Mouse (Mus musculus) ovary, postnatal 10 days (tissue): ENCODE data around the gene Usp32.

Source experiments
- DNase-seq: peaks from one replicate; pipeline ENCODE4 v3.0.0; 2022; ENCODE audit warnings: low spot score

Usp32 gene

GRCm38 (mm10) chr11:85123267-85123992 is 16.5 kb downstream of the Usp32 start:
- DNase-seq, result no peak

GRCm38 (mm10) chr11:85122073-85122472 is 17.9 kb downstream of the Usp32 start:
- DNase-seq, result no peak

DNA sequence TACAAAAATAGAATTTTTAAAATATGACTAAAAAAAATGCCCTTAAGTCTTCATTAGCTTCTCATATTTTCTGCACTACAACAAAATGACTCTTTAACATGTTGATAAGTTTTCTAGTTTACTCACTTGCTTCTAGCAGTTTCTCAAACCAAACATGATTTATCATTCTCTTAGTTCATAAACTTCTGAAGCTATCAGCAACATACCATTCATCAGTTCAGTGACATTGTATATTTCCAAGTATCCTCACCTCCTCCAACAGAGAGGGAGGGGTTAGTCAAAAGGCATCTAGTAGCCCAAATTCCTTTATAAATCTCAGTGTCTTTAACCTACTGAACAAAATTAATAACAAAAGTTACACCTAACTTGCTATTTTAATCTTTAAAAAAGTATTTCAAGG is 22.8 kb downstream of the Usp32 start:
- no peak for DNase-seq

DNA sequence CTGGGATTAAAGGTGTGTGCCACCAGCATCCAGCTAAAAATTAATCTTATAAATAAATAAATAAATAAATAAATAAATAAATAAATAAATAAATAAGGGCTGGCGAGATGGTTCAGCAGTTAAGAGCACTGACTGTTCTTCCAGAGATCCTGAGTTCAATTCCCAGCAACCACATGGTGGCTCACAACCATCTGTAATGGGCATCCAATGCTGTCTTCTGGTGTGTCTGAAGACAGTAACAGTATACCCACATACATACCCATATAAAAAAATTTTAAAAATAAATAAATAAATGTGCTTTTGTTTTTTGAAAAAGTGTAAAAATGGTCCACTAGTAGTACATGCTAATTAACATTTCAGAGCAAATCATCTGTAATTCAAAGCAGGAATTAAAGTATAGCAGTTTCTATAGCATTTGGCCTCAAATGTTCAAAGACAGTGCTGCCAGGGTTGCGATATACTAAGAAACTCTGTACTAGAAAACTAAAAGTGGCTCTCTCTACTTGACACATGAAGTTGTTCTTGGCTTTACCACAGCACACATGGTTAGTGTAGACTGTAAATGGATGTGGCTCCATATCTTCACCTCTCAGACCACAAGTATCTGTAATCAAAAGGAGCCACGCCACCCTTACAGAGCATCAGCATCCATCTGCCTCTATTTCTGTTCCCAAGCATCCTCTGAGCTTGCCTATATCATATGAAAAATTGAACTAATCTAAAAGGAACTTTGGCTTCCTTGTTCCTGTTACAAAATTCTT is 23.7 kb downstream of the Usp32 start:
- DNase-seq, result no peak

- no peak for DNase-seq
Measured at GRCm38 (mm10) chr11:85109957-85110356, 30.0 kb downstream of the Usp32 start.

DNA sequence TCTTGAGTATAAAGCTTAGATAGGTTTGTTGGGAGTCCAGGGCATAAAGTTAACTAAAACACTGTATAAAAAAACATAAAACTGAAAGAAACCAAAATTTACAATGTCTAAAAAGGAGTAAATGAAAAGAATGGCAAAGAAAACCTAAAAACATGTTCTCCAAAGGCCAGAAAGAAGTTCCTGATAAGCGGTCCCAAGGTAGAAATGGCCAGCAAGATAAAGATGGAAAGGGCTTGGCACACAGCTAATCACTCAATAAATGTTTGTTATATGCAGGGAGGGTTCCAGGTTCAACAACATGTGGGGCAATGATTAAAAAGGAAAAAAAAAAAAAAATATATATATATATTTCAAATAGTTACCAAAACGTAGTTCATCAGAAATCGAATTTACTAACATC is 32.7 kb downstream of the Usp32 start:
- no peak for DNase-seq

DNA sequence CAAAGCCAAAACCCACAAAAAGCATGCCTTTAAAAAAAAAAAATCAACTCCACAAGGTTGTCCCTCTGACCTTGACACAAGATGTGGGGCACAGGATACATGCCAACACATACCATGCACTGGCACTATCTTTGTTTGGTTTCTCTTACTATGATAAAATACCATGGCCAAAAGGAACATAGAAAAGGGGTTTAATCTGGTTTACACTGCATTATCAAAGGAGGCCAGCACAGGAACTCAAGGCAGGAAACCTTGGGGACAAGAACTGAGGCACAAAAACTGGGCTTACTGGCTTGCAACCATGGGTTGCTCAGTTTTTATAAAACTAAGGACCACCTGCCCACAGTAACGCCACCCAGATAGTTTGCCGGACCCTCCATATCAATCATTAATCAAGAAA is 34.1 kb downstream of the Usp32 start:
- DNase-seq, result no peak

DNA sequence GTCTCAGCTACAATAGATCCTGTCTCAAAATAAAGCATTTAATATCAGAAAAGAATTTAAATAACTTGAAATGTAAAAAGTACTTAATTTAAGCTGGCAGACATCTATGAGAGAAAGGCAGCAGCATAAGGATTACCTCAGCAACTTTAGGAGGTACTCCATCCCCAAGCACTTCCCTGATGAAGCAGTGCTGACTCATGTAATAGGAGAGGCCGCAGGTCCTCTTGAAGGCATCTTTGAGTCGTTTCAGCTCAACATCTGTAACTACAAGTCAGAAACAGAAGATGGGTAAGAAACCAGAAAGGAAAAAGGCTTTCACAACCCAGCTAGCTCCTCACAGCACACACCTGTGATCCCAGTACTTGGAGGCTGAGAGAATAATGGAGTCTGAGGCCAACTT is 36.2 kb downstream of the Usp32 start:
- no peak for DNase-seq

- no peak for DNase-seq
Measured at GRCm38 (mm10) chr11:85095116-85095515, 44.8 kb downstream of the Usp32 start.

- no peak for DNase-seq
Measured at GRCm38 (mm10) chr11:85086253-85086652, 53.7 kb downstream of the Usp32 start.

- no peak for DNase-seq
Measured at GRCm38 (mm10) chr11:85067871-85068270, 72.1 kb downstream of the Usp32 start.

DNA sequence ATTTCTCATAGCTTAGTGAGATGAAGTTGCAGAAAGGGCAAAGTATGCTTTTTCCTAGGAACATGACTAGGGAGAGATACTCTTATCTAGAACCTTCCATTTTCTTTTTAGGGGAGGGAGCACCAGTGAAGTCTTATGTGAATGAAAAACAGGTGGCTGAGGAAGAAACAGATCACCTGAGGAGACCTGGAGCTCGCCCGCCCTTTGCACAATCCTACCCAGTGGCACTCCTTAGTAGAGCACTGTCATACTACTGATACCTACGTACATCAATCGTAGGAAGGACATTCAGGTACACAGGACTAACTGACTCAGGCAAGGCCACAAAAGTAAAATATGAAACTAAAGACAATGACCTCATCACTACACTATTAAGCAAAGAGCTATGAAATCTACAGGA is 81.4 kb downstream of the Usp32 start:
- no peak for DNase-seq

GRCm38 (mm10) chr11:85057544-85057943 is 82.4 kb downstream of the Usp32 start:
- DNase-seq, result no peak

DNA sequence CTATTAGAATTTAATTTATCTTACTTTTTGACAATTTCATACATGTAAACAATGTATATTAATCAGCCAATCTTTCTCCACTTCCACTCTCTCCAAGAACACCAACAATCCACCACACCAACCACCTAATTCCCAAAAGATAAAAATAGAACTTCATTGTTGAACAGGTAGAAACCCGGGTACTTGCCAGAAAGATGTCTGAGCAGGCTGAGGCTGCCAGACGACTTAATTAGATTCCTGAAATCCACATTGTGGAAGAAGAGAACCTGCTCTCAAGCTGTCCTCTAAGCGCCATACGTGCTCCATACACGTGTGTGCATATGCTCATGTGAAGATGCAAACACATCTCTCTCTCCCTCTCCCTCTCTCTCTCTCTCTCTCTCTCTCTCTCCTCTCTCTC is 83.1 kb downstream of the Usp32 start:
- no peak for DNase-seq

DNA sequence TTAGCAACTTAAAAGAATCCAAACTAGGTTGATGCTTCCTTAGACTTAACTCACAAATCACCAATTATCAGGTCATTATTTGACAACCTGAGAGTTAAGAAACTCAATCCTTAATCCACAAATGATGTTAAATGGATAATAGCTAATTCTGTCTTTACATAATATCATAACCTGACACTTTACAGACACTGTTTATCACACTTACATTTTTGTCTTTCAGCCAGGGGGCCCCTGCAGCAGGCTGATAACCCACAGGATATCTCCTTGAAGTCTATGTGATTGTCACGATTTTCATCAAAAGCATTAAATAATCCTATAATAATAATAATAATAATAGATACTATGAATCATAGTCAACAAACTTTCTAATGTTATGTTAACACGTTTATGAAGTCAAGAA is 84.4 kb downstream of the Usp32 start:
- no peak for DNase-seq

GRCm38 (mm10) chr11:85039256-85039655 is 100.7 kb downstream of the Usp32 start:
- DNase-seq, result no peak

GRCm38 (mm10) chr11:85013121-85013520 is 126.8 kb downstream of the Usp32 start:
- no peak for DNase-seq

DNA sequence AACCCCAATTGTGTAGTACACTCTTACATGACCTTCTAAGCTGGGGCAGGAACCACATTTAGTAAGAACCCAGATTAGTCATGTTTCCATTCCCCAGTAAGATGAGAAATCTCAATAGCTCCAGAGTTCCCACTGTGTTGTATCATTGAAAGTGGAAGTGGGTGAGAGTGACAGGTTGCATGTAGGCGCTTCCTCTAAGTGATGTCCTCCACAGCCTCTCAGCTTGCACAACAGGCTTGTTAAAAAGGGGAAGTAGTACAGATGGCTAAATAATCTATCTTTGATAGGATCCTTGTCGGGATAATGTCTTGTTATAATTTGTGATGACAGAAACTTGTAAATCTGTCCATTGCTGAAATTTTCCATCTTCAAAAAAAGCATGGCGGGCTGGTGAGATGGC is 136.4 kb downstream of the Usp32 start:
- DNase-seq, result no peak

DNA sequence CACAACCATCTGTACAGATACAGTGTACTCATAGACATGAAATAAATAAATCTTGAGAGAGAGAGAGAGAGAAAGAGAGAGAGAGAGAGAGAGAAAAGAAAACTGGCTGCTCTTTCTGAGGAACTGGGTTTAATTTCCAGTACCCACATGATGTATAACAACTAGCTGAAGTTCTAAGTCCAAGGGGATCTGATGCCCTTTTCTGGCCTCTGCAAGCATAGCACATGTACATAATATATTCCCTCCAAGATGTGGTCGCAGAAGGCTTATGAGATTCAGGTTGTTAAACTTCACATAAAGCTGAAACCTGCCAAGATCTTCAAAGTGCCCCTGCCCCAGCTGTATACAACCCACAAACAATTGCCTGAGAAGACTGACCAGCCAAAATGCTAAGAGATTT is 144.7 kb downstream of the Usp32 start:
- DNase-seq, result no peak

GRCm38 (mm10) chr11:84992996-84993395 is 147.0 kb downstream of the Usp32 start:
- DNase-seq, result no peak

DNA sequence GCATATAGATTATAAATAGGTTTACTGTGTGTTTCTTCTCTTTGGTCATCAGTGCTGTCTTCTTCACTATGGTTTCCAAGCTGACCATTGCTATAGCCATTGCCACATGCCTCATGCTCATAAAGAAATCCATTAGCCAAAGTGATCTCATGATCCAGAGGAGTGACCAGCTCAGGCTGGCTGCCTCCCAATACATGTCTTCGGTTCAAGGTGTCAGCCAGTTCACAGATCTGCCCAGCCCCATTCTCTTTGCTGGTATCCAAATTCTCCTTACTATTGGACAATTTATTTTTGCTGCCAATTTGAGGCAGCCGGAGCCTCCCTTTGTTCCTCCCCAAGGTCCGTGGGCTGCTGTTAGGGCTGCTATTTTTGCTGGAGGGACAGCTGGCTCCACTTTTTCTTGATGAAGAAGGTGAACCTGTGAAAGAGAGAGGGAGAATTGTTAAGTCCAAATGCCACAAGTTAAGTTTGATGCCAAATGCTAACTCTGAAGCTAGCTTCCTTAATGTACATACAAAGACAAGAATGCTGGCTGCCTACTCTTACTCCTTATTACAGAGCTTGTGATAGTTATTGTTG is 151.5 kb downstream of the Usp32 start:
- DNase-seq, result no peak

GRCm38 (mm10) chr11:84985421-84985820 is 154.5 kb downstream of the Usp32 start:
- no peak for DNase-seq

- no peak for DNase-seq
Measured at GRCm38 (mm10) chr11:84980697-84981096, 159.3 kb downstream of the Usp32 start.
